Mouse (Mus musculus) CH12F3 (cell line): ENCODE data around the gene Gm9732.
"Not testable (repeated sequence)": the region's sequence is repeated elsewhere in the genome, so short reads cannot be mapped to it uniquely, and the experiment has no call there.

Experiments
- in situ Hi-C: fragments of 300-500 bp; cut with MboI; formaldehyde crosslinking; loops from 2 replicates; pipeline ENCODE4 v1.14.3; 2020; ENCODE audit warnings: low sequenced_read_pairs

Gm9732 gene

DNA sequence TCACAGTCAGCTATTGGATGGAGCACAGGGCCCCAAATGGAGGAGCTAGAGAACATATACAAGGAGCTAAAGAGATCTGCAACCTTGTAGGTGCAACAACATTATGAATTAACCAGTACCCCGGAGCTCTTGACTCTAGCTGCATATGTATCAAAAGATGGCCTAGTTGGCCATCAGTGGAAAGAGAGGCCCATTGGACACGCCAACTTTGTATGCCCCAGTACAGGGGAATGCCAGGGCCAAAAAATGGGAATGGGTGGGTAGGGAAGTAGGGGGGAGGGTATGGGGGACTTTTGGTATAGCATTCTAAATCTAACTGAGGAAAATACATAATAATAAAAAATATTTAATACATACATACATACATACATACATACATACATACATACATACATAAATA, 78.1 kb downstream of the Gm9732 start:
- in situ Hi-C loops: not testable (repeated sequence)
